Mouse (Mus musculus) monocyte, adult 2 months (primary cell): ENCODE results near the gene Fam78a.

Experiments
- DNase-seq, 2 experiments: peaks; one replicate each; pipeline ENCODE4 v3.0.0; 2022; ENCODE audit warnings: low spot score in 2 of 2, low read depth in 1 of 2

Fam78a gene

DNA sequence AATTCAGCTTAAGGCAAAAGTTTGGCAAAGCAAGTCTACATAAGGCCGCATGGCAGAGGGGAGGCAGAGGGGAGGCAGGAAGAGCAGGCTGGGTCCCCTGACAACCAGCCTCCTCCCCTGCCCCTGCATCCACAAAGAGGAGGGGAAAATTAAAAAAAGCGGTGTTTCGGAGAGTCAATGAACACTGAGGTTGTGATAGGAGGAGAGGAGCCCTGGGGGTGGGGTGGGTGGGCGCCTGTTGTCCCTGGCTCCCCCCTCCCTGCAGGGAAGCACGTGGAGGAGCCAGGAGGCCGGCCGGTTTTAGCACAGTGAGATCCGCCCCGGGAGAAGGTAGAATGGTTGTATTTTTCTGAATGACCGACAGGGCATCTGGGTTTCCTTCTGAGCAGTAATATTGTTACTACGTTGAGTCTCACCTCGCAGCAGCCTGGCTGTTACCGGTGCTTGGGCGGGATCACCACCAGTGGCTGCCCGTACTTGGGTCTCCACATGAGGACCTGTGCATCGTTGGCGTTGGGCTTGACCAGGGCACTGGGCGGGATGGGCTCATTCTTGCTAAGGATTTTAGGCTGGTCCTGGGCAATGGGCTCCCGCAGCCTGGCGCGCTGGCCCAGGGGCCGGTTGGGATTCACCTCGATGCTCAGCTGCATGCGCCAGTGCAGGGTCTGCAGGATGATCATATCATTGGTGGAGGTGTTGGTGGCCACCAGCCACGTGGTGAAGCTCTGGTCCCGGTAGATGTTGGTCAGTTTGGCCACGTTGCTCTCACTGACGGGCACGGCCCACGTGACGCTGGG lies 15.6 kb downstream of the Fam78a start:
- DNase-seq, result no peak

DNA sequence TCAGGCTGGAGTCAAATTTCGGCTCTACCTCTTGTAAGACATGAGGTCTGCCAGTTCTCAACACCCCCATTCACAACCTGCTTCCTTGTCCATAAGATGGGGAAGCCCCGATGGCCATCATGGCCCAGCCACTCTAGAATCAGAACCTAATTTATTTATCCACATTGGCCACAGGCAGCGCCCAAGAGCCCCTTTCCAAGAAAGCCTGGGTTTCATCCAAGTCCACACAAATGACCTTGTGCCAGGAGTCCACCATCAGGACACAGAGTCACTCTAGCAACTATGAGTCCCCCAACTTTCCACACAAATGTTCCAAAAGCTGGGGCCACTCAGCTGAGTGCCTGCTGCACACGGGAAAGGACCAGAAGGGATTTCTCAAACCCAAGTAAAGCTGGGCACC lies 18.7 kb downstream of the Fam78a start:
- no peak for DNase-seq

DNA sequence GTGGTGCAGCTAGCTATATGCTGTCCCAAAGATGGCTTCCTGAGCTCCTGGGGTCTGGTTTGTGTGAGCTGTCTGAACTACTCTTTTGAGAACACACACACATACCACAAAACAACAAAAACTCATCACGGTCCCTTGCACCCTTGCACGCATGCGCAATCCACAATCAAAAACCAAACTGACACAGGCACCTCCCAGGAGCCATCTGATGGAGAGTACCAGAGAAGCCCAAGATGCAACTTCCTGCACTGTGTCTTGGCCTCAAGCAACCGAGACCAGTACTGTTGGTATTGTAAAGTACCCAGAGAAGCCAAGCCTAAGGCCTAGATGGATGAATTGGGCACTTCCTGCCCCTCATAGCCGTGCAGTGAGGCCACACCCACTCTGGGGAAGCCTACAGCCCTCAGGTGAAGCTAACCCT lies 19.3 kb downstream of the Fam78a start:
- DNase-seq, result no peak

DNA sequence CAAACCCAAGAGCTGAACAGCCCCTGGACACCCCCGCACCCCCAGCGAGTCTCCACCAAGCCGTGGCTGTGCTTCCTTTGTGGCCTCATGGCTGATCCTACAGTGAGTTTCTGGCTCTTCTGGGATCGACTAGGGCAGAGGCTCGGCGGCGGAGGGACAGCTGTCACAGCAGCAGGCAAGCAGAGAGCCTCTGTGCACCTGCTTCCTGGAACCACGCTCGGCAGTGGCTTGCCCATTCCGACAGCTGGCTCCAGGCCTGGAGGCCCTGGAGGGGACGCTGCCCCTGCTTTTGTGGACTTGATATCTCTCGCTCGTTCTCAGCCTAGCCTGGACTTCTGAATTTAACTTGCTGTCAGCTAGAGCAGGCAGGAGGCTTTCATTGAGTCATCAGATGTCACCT lies 19.7 kb downstream of the Fam78a start:
- DNase-seq, result no peak

DNA sequence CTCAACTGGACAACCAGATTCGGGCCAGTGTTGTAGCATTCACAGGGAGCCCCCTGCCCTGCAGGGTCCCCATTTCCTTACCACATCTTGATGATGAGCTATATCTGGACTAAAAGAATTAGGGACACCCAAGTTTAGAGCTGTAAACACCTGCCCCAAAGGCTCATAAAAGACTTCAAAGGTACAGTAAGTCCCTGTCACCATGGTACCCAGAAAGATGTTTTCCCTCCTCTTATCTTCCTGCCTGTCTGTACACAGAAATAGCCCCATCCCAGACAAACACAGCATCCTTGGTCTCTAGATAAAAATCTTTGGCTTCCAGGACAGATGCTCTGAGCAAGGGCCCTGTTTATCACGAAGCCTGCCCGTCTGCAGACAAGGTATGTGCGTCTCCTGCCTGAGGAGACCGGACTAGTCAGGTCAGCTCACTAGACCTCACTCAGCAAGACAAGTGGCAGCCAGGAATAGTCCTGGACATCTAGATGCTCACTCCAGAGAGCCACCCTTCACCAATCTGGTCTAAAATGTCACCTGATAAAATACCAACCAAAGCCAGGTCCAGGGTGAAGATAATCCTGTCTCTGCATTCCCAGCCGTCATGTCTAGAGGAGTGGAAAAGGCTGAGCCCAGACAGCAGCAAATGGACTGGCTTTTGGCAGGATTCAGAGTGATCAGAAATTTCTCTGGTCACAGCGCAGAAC lies 21.1 kb downstream of the Fam78a start:
- DNase-seq, result no peak

DNA sequence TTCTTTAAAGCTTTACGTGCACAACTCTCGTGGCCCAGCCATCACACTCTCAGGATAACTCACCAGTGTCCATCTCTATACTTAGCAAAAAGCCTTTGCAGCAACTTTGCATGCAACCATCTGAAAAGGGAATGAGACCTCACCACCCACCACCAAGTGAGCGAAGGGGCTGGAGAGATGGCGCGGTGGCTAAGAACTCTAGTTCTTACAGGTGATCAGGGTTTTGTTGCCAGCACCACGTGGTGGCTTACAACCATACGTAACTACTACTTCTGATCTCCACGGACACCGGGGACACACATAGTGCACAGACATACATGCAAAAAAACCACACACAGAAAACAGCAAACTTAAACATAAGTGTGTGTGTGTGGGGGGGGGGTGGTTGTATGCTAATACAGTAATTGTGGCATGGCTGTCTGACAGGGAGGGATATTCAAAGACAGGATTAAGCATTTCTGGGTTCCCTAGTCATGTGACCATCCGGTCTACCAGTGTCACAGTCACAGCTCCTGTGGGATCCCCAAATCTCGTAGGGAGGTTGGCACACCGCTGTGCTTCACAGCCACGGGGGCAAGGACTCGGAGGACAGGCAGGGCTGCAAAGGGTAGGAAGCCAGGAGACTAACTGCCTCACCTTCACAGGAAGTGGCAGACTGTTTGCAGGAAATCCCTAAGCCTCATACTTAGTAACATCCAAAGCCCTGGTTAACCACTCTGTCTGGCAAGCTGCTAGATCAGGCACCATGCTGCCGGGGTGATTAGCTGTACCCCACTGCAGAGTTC lies 21.8 kb downstream of the Fam78a start:
- DNase-seq, result no peak

DNA sequence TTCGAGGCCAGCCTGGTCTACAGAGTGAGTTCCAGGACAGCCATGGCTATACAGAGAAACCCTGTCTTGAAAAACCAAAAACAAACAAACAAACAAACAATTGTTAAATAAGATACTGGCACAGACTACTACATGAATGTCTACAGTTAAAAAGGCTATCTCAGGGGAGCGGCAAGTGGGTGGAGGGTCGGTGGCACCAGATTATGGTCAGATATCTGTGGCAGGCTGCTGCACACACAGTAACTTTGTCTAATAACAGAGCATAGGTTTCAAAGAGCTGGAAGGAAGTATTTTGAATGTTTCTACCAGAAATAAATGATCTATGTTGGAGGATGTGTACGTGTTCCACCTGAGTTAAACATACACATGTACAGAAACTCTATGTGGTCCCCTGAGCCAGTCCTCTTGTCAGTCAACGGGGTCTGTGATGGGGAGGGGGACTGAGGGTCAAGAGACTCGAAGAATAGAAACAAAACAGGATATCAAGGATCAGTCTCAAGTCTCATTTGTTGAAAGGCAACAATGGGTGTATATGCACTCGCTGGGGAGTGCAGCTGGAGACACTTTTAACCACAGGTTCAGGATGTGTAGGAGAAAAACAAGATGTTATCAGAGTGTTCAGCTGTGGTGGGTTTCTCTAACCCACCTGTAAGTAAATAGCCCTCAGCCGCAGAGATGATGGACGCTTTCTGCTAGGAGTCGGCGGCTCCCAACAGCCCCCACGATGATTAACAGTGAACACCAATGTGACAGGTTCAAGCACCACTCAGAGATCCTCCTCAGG lies 22.7 kb downstream of the Fam78a start:
- DNase-seq, result no peak

DNA sequence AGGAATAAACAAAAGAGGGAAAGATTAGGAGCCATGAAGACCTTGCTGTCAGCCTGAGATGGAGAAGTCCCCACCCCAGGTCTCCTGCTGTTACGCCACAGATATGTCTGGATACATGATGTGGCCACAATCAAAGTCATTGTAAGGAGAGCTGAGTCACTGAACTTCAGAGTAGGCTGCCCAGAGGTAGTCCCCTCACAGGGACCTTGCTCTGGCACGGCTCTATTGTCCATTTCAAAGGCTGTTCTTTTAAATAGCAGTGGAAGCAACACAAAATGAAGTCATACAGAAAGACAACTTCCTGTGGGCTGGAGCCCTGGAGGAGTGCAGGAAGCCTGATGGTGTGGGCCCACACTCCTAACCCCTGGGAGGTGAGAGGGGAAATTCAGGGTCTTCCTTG lies 23.5 kb downstream of the Fam78a start:
- no peak for DNase-seq

DNA sequence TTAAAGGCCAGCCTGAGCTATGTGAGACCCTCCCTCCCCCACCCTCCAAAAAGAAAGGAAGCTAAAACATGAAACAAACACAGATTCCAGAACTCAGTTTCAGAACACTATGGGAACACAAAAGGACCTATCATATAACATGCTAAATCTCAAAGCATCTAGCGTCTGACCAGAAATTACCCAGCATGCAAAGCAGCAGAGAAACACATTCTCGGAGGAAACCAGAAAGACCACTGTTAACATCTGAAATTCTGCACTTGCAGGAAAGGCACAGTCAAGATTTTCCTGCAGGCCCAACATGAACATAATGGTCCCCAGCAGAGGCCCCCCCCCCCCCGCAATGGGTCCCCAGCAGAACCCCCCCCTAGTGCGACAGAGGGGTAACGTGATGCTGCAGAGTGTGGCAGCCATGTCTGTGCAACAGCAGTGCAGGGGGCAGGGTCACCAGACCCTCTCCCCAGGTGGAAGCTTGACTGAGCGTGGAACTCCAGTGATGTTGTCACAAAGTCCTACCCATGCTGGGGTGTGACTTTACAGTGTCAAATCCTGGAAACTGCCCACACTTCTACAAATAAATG lies 24.3 kb downstream of the Fam78a start:
- DNase-seq, result no peak

DNA sequence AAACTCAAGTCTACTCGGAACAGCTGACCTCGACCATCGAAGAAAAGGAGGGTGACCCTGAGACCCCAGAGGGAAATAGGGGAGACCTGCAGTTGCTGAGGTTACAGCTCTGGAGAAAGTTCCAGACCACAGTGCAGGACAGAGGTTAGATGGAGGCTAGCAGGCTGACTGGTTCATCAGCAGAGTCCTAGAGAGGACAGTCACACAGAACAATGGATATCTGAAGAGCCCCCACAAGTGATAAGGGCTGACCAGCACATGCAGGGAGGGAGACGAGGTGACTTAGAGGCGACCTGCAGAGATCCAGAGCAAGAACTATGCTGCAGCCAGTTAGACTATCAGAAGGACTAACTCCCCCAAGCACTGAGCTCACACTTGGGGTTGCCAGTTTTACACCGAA lies 25.0 kb downstream of the Fam78a start:
- no peak for DNase-seq

DNA sequence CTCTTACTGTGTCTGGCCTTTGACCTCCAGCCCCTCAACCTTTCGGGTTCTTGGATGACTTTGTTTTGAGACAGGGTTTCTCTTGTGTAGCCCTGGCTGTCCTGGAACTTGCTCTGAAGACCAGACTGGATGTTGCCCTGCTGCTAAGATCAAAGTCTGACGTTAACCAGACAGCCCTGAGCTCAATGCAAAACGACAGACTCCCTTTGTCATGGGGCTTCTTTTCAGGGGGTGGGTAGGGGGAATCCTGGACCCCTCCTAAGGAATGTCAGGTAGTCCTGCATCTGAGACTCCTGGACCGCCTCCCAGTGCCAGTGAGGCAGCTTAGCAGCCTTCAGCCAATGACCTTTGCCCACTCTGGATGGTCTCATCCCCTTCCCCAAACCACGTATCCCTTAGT lies 25.9 kb downstream of the Fam78a start:
- no peak for DNase-seq

DNA sequence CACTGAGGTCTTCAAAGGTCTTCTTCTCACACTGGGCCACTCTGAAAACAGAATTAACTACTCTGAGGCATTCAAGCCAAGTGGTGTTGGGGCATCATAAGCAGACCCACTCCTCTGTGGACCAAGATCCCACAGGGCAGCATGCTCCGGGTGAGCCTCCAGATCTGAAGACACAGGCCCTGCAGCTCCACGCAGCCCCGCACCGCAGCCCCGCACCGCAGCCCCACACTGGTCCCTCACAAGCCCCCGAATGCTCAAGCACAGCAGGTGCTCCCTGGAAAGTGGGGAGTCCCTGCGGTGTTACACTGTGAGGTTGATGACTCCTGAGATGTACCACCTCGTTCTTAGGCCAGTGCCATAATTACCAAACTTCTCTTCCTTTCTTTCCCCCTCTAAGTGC lies 26.4 kb downstream of the Fam78a start:
- no peak for DNase-seq

DNA sequence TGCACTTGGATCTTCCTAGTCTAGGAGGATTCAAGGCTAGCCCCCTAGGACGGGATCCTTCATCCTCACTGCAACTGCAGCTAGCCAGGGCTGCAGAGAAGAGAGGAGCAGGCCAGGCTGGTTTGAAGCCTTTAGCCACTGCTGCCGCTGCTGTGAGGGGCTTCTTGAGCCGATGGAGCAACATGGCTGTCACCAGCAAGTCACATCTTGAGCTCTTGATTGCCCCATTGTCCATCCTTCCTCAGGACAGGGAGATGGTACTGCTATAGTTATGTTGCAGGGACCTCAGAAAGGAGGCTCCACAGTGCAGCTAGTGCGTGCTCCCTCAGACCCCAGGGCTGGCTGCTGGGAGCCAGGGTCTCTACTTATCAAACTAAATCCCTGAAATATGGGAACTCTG lies 26.9 kb downstream of the Fam78a start:
- no peak for DNase-seq

DNA sequence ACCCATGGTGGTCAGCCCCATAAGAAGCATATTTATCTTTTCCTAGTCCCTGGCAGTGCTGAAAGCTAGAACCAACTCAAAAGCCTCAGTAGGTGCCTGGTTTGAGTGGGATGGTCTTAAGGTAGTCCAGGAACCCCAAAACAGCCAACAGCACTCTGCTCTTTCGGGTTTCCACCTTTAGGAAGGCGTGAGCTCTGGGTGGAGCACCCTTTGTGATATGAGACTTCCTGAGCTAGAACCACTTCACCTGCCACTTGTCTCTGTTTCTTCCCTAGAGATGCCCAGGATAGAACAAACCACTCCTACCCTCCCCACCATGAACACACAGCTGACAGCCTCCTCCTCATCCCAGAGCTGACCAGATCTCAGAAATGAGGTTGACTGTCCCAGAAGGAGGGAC lies 27.3 kb downstream of the Fam78a start:
- no peak for DNase-seq

DNA sequence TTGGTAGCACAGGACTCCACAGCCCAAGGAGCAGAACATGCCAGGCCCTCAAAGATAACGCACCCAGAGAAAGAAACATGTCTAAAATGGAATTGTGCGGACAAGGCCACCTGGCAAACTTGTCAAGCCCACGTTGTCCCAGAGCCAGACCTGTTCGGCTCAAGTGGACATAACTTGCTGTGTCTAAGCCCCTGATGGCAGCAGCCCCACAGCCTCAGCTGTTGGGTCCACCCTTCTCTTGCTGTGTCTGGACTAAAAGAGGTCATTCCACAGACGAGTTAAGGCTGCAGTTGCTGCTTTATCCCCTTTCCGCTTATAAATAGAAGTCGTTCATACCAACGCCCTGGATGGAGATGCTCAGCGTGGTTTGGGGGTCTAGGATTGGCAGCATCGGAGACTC lies 28.1 kb downstream of the Fam78a start:
- no peak for DNase-seq

DNA sequence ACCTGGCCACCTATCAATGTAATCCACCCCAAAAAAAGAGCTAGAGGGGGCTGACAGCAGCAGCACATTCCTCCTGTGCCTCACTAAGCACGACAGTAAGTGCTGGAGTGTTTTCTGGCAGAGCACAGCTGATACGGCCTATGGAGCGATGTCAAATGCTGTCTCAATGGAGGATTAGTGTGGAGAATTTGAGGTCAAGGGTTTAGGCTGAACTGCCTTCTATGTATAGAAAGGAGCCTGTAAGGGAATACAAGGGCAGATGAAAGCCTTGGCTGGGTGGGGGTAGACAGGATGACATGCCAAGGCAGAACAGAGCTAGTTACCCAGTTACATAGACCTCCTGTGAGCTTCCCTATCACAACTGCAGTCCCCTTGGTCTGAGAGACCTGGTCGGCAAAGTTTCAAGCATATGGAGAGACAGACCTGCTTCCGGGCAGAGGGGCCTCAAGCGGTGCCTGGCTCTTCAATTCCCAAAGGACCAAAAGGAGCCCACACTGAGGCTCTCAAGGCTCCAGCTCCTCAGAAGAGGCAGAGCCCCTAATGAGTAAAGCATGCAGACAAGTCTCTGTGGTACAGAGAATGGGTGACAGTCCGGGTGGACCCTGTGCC lies 29.2 kb downstream of the Fam78a start:
- DNase-seq, result no peak

DNA sequence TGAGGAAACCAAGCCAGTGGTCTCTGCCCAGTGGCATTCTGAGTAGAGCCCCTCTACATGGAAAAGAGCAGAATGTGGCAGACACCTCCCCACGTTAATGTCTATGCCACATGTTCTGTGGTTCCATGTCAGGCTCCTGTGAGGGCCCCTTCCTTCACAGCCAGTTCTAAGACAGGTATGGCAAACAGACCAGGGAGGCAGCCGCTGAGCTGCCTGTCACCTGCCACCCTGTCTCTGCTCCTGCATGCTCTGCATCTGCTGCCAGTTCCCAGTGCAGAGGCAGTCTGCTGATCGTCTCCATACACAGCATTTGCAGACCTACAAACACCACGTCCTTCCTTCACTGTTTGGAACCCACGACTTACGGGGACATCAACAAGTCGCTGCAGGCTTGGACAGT lies 32.2 kb downstream of the Fam78a start:
- no peak for DNase-seq

DNA sequence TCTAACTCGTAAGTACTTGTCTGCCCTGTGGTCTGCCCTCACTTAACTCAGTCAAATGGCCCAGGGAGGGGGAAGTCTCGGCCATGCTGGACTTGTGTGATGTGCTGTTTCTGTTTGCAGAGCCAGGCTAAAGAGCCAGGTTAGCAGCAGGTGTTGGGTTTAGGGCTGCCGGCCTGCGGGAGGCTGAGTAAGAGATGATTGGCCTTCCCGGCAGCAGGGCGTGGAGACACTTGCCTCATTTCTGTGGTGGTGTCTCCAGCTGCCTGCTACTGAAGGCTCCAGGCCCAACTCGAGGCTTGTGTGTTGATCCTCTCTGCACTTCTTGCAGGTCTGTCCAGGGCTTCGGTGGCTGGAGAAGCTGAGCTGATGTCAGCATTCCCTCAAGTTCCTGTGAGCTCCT lies 32.9 kb downstream of the Fam78a start:
- no peak for DNase-seq

DNA sequence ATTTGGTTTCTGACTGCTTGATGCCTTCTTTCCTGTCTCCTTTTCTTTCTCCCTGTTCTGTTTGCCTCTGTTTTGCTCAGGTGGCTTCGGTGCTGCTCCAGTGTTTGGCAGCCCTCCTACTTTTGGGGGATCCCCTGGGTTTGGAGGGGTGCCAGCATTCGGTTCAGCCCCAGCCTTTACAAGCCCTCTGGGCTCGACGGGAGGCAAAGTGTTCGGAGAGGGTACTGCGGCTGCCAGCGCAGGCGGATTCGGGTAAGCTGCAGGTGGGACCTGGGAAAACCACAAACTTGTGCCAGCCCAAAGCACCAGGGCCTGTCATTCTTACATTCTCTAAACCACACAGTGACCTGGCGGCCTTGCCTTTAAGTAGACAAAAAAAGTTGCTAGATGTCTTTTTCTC lies 37.3 kb downstream of the Fam78a start:
- DNase-seq, result no peak

DNA sequence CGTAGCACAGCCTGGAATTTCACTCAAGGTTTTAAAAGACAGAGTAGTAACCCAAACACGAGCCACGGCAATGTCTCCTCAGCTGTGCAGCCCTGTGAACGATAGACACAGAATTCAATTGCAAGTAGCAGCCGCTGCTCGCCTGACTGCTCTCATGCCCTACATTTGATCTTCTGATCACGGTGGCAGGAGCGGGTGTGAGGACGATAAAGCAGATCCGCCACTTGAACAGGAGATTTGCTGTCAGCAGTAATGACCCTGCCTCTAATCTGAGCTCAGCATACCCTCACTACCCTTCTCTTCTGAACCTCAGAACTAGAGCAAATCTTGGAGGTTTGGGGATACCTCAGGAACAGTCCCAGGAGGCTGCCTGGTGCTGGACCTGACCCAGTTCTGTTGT lies 38.6 kb downstream of the Fam78a start:
- no peak for DNase-seq

DNA sequence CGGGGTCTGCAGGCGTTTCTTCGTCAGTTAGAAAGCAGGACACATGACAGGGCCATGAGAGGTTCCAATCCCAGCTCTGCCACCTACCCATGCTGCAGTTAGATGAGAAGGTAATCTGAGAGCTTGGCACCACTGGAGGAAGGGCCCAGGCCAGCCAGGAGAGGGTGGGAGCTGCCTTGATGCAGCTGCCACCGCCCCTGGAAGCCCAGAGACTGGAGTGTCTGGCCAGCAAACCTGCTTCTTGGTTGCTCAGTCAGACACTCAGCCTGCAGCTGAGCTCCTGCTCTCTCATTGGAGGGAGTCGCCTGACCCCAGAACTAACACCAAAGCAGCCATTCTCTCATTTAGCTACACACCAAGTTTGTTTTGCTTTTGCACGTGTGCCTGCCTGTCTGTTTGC lies 39.3 kb downstream of the Fam78a start:
- DNase-seq, result no peak
